Mouse (Mus musculus) limb, embryonic 14.5 days (tissue): Measurements from ENCODE around the gene Calhm3. TPM values are rescaled to one million over a fixed set of nuclear protein-coding genes. Genes with fewer than 3 reads are reported as not detected.
"Not testable (repeated sequence)": the region's sequence is repeated elsewhere in the genome, so short reads cannot be mapped to it uniquely, and the experiment has no call there.

ENCODE experiments used
- ATAC-seq: fragments of 200-750 bp; cut with Nextera tagmentation; 2 replicates; pipeline ENCODE4 v1.8.0; 2017; ENCODE audit warnings: low read depth, moderate number of reproducible peaks, moderate TSS enrichment; ENCODE audit not compliant: low FRiP score
- DNase-seq: peaks from one replicate; pipeline ENCODE4 v3.0.0-alpha.2; 2015; ENCODE audit warnings: low spot score
- H3K27ac ChIP-seq: fragments of 300-500 bp; sonication (generic); replicated peaks from 2 replicates; pipeline ENCODE4 v1.5.1; 2014; ENCODE audit warnings: low read depth, mild to moderate bottlenecking, low read length, moderate library complexity, mixed read lengths
- H3K27me3 ChIP-seq: fragments of 300-500 bp; sonication (generic); 2 replicates; pipeline ENCODE4 v1.6.1; 2014; ENCODE audit warnings: low read length, mixed read lengths; ENCODE audit not compliant: control insufficient read depth, insufficient read depth
- H3K36me3 ChIP-seq: fragments of 300-500 bp; sonication (generic); 2 replicates; pipeline ENCODE4 v1.6.1; 2014; ENCODE audit warnings: mild to moderate bottlenecking, low read length, moderate library complexity, mixed read lengths; ENCODE audit not compliant: control insufficient read depth, insufficient read depth
- H3K4me1 ChIP-seq: fragments of 300-500 bp; sonication (generic); 2 replicates; pipeline ENCODE4 v1.6.1; 2014; ENCODE audit warnings: antibody characterized with exemption, low read length, mixed read lengths; ENCODE audit not compliant: control insufficient read depth, insufficient read depth
- H3K4me2 ChIP-seq: fragments of 300-500 bp; sonication (generic); replicated peaks from 2 replicates; pipeline ENCODE4 v1.6.1; 2014; ENCODE audit warnings: low read depth, mild to moderate bottlenecking, low read length, moderate library complexity; ENCODE audit not compliant: severe bottlenecking
- H3K4me3 ChIP-seq: fragments of 300-500 bp; sonication (generic); replicated peaks from 2 replicates; pipeline ENCODE4 v1.5.1; 2014; ENCODE audit warnings: low read length
- H3K9ac ChIP-seq: fragments of 300-500 bp; sonication (generic); 2 replicates; pipeline ENCODE4 v1.6.1; 2014; ENCODE audit warnings: mild to moderate bottlenecking, low read depth, low read length, moderate library complexity; ENCODE audit not compliant: severe bottlenecking
- H3K9me3 ChIP-seq: fragments of 300-500 bp; sonication (generic); 2 replicates; pipeline ENCODE4 v1.6.1; 2016; ENCODE audit warnings: low read length; ENCODE audit not compliant: control insufficient read depth
- POLR2A ChIP-seq: fragments of 200-500 bp; IDR thresholded peaks from 2 replicates; pipeline ENCODE4 v1.8.0; 2012; ENCODE audit warnings: inconsistent platforms, mild to moderate bottlenecking, moderate library complexity, borderline replicate concordance; ENCODE audit not compliant: insufficient read depth, insufficient read length; ENCODE audit errors: extremely low read depth
- WGBS: fragments of 180-500 bp; shearing (Covaris S2); extraction: QIAGEN DNeasy Blood & Tissue Kit; methylation state at CpG from one replicate; pipeline ENCODE4 v1.1.7; 2014; 5-methylcytosine and 5-hydroxymethylcytosine counted together
- polyA plus RNA-seq, 2 experiments: library from polyadenylated mRNA; depleted of rRNA in 1 of 2; stranded (reverse) in 1 of 2; unstranded in 1 of 2; fragments of >200 nt; fragmentation: Nextera tagmentation in 1 of 2; extraction: Ambion mirVana in 1 of 2; gene quantifications; 2 replicates each; pipeline versions ENCODE4 v1.2.1 to v1.2.3; 2012 to 2014

Calhm3 gene
- polyA plus RNA-seq, 2 experiments = not detected

DNA sequence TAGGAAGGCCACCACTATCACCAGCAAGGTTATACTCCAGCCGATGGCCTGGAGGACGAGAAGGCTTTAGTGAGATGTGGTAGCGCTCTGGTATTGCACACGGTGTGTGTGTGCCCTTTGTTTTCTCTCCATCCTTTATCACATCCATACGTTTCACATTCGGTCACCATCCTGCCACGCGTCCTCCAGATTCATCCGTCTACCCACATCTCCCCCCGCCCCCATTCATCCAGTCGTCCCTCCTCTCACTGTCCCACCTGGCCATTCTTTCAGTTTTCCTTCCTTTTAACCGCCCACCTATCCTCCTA is 5.5 kb downstream of the Calhm3 start:
- TF ChIP-seq POLR2A = no peak
- Histone ChIP-seq H3K9ac (peak overlapping the region; percentile 45), H3K27me3 (no peaks in the 10 kb centered on the region; the same call in 1 of the 2 replicates), H3K9me3 (no peaks in the 10 kb centered on the region), H3K4me3 (peak overlapping the region; percentile 31; the same call in 1 of the 2 replicates), H3K4me2 (peak overlapping the region; percentile 47), H3K27ac (no peak overlapping the region), H3K36me3 (no peaks in the 10 kb centered on the region), H3K4me1 (peaks cover 11% of the 10 kb centered on the region)
- DNase-seq (no peak), ATAC-seq (no peak)
- 67% methylated on average over 12 of the region's 12 CpGs for WGBS

DNA sequence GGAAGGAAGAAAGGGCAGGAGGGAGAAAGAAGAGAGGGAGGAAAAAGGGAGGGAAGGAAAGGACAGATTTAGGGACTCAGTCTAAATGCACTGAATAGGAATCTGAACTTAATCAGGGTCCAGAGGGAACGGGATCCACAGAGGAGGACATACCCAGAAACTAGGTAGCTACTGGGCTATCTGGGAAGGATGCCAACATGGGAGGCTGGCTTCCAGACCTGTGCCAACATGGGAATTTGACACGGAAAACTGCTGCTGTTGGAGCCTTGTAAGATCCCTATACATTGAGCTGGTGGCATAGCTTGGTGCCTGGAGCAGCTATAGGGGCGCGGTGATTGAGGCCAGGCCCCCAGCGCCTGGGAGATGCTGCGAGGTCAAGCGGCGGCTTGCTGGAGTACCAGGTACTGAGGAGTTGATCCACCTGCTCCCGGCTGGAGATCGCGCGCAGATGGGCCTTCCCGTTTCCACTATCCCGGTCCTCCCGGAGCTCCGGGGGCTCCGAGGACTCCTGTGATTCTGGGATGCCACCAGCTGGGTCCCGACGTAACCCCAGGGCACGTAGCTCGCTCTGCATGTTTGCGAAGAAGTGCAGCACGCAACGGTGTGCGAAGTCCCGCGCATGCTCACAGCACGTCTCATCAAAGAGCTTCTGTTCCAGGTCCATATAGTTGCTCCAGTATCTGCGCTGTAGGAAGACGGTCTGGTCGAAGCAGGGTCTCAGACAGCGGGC is 6.1 kb downstream of the Calhm3 start:
- DNase-seq (no peak), ATAC-seq (no peak)
- 24% methylated on average over 32 of the region's 32 CpGs for WGBS

DNA sequence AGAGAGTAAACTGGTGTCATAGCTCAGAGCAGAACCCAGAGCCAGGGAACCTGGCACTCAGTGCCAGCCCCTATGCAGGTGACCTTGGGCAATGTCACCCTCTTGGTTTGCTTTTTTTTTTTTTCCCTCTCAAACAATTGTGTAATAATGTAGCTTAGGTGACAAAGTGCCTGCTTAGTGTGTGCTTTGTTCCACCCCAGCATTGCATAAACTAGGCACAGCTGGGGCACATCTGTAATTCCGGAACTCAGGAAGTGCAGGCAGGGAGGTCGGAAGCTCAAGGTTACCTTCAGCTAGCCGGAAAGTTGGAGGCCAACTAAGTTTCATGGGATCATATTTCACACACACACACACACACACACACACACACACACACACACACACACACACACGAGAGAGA is 7.7 kb downstream of the Calhm3 start:
- Histone ChIP-seq H3K9me3 (no peaks in the 10 kb centered on the region), H3K4me3 (no peak overlapping the region), H3K9ac (no peak overlapping the region), H3K36me3 (no peaks in the 10 kb centered on the region), H3K4me1 (peaks cover 11% of the 10 kb centered on the region), H3K27me3 (no peaks in the 10 kb centered on the region; the same call in 1 of the 2 replicates), H3K27ac (no peak overlapping the region), H3K4me2 (no peak overlapping the region)
- 7% methylated on average over 4 of the region's 4 CpGs for WGBS
- no peak for DNase-seq
- TF ChIP-seq POLR2A = no peak
- no peak for ATAC-seq

More for the DNA sequence above, 6.1 kb downstream of the Calhm3 start:
- Histone ChIP-seq H3K4me2 (peak overlapping the region; percentile 47), H3K4me3 (peak overlapping the region; percentile 31), H3K9ac (peak overlapping the region; percentile 45), H3K9me3 (no peaks in the 10 kb centered on the region), H3K27ac (no peak overlapping the region), H3K36me3 (no peaks in the 10 kb centered on the region), H3K27me3 (no peaks in the 10 kb centered on the region; the same call in 1 of the 2 replicates), H3K4me1 (peaks cover 11% of the 10 kb centered on the region)
- TF ChIP-seq POLR2A = no peak

DNA sequence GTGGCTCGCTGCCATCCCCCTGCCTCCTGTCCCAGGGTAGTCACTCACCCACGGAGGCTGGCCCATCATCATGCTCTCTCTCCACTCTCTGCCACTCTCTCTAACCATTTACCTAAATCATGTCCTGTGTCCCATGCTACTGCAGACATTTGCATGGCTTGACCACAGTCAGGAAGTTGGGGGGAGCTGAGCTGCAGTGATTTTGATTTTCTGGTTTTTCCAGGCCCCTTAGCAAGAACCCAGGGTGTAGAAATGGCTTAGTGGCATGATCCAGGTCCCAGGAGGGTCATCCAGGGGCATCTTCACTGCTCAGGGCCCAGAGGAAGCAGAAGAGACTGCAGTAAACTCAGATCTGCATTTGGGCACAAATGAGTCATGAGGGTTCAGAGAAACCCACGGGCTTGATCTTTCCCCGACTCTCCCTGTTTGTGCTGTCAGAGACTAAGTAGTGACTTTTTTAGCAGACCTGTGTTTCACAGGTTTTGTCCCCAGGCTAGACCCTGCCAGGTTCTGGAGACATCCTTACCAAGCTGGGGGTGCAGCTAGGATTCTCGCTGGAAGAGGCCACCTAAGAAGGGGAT is 9.2 kb downstream of the Calhm3 start:
- no peak for DNase-seq
- ATAC-seq = no peak
- 78% methylated on average over 5 of the region's 5 CpGs for WGBS
- Histone ChIP-seq H3K9ac (no peak overlapping the region), H3K4me2 (no peak overlapping the region), H3K4me3 (no peak overlapping the region), H3K27ac (no peak overlapping the region), H3K27me3 (no peaks in the 10 kb centered on the region; the same call in 1 of the 2 replicates), H3K9me3 (no peaks in the 10 kb centered on the region), H3K36me3 (no peaks in the 10 kb centered on the region), H3K4me1 (peaks cover 11% of the 10 kb centered on the region)
- no peak for TF ChIP-seq POLR2A

DNA sequence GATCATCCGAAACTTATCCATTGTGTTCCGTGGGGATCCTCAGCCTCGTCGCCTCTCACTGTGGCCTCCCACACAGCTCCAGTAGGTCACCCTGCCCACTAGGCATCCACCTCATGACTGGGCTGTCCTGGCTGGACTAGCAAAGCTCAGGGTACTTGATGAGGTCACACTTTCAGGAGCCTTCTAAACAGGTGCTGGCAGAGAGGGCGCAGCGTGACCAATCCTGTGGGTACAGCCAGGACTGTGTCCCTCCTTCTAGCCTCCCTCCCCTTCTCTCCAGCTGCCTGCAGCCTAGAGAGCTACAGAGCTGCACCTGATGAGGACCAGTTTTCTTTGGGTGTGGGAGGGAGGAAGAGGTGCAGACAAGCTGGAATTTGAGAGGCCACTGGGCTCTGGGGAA is 13.4 kb downstream of the Calhm3 start, which contains the start of gene Calhm1:
Calhm1 (minus strand) TSS at position 101 of the 400 bp plus-strand sequence.
- DNase-seq (no peak), ATAC-seq (no peak)
- no peak for TF ChIP-seq POLR2A
- Histone ChIP-seq H3K36me3 (no peaks in the 10 kb centered on the region), H3K4me2 (no peak within 1 kb of the TSS), H3K4me3 (no peak within 1 kb of the TSS), H3K27ac (no peak within 1 kb of the TSS), H3K4me1 (no peaks in the 10 kb centered on the region), H3K9ac (no peak within 1 kb of the TSS), H3K9me3 (no peaks in the 10 kb centered on the region), H3K27me3 (no peaks in the 10 kb centered on the region)
- WGBS = 96% methylated on average over 6 of the region's 6 CpGs

DNA sequence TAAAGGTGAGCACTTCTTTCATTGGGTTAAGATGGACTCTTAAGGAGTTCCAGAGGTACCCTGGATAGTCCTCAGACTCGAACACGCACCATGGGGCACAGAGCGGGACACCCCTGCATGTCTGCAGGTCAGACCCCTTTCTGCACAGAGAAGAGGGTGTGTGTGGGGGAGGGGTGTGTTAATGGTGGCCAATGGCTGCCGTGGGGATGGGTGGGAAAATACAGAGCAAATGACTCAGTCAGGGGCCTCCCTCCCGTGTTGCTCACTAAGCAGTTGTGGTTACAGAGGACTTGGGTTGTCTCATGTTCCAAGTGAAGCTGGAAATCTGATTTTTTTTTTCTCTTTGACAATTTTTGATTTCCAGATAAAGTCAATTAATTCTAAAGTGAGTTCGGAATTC is 15.1 kb downstream of the Calhm3 start:
- Histone ChIP-seq H3K27me3 (no peaks in the 10 kb centered on the region), H3K9me3 (no peaks in the 10 kb centered on the region), H3K4me2 (no peak overlapping the region), H3K27ac (no peak overlapping the region), H3K9ac (no peak overlapping the region), H3K4me3 (no peak overlapping the region), H3K36me3 (no peaks in the 10 kb centered on the region), H3K4me1 (peaks cover 9% of the 10 kb centered on the region)
- DNase-seq (no peak), ATAC-seq (no peak)
- WGBS = 74% methylated on average over 6 of the region's 6 CpGs
- TF ChIP-seq POLR2A = no peak

DNA sequence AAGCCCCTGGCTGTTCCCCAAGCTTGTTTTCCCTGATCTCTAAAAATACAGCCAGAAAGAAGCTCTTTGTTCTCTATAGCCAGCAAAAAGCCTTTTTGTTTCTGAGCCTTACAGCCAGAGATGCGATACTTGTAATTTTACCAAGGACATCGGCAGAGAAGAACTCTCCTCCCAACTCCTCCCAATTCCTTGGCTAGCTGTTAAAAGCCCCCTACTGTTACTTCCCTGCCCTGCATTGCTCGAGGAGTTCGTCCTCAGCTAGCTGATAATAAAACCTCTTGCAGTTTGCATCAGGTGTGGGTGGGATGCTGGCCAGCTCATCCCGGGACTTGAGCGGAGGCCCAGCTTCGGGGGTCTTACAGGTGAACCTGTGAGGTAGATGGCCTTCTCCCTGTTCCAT is 18.0 kb downstream of the Calhm3 start:
- H3K9me3 ChIP-seq, H3K9ac ChIP-seq, H3K27ac ChIP-seq, H3K4me3 ChIP-seq, H3K27me3 ChIP-seq, ATAC-seq, H3K4me2 ChIP-seq, H3K36me3 ChIP-seq, DNase-seq: not testable (repeated sequence)
- 20% methylated on average over 7 of the region's 7 CpGs for WGBS
- peaks cover 21% of the 10 kb centered on the region for H3K4me1 ChIP-seq
